Mouse (Mus musculus) heart, postnatal 0 days (tissue): ENCODE data around the gene Gatm. TPM values are rescaled to one million over a fixed set of nuclear protein-coding genes. Genes with fewer than 3 reads are reported as not detected.
A peak's percentile ranks its signal among the peaks of the same experiment; 100 is the strongest.

Experiments
- ATAC-seq: fragments of 200-750 bp; cut with Nextera tagmentation; 2 replicates; pipeline ENCODE4 v1.8.0; 2017; ENCODE audit warnings: low read depth, moderate number of reproducible peaks, moderate library complexity; ENCODE audit not compliant: insufficient read depth
- DNase-seq: peaks from one replicate; pipeline ENCODE4 v3.0.0-alpha.2; 2016; ENCODE audit warnings: low spot score
- H3K27ac ChIP-seq: fragments of 300-500 bp; sonication (generic); 2 replicates; pipeline ENCODE4 v1.5.1; 2014; ENCODE audit warnings: low read depth, mild to moderate bottlenecking
- H3K27me3 ChIP-seq: fragments of 300-500 bp; sonication (generic); 2 replicates; pipeline ENCODE4 v1.6.1; 2014; ENCODE audit warnings: low read length, mixed read lengths; ENCODE audit not compliant: control insufficient read depth, insufficient read depth
- H3K36me3 ChIP-seq: fragments of 300-500 bp; sonication (generic); replicated peaks from 2 replicates; pipeline ENCODE4 v1.6.1; 2014; ENCODE audit warnings: low read length, mixed read lengths; ENCODE audit not compliant: control insufficient read depth, insufficient read depth
- H3K4me1 ChIP-seq: fragments of 300-500 bp; sonication (generic); 2 replicates; pipeline ENCODE4 v1.6.1; 2014; ENCODE audit warnings: antibody characterized with exemption; ENCODE audit not compliant: control insufficient read depth, insufficient read depth
- H3K4me2 ChIP-seq: fragments of 300-500 bp; sonication (generic); 2 replicates; pipeline ENCODE4 v1.6.1; 2014; ENCODE audit warnings: low read depth, mild to moderate bottlenecking, low read length, moderate library complexity
- H3K4me3 ChIP-seq: fragments of 300-500 bp; sonication (generic); 2 replicates; pipeline ENCODE4 v1.5.1; 2014; ENCODE audit warnings: low read depth, low read length
- H3K9ac ChIP-seq: fragments of 300-500 bp; sonication (generic); replicated peaks from 2 replicates; pipeline ENCODE4 v1.6.1; 2014; ENCODE audit warnings: low read depth, low read length, mixed read lengths
- H3K9me3 ChIP-seq: fragments of 300-500 bp; sonication (generic); replicated peaks from 2 replicates; pipeline ENCODE4 v1.6.1; 2016; ENCODE audit warnings: low read length; ENCODE audit not compliant: control insufficient read depth
- CTCF ChIP-seq: IDR thresholded peaks from 2 replicates; pipeline ENCODE4 v1.5.1; 2016; ENCODE audit warnings: antibody characterized with exemption, control low read depth, low read depth
- EP300 ChIP-seq: IDR thresholded peaks from 2 replicates; pipeline ENCODE4 v1.6.1; 2016; ENCODE audit warnings: antibody characterized with exemption, low read depth
- WGBS: fragments of 180-500 bp; shearing (Covaris S2); extraction: QIAGEN DNeasy Blood & Tissue Kit; methylation state at CpG from one replicate; pipeline ENCODE4 v1.1.7; 2014; 5-methylcytosine and 5-hydroxymethylcytosine counted together
- polyA plus RNA-seq: library from polyadenylated mRNA; unstranded; fragments of >200 nt; fragmentation: Nextera tagmentation; extraction: Ambion mirVana; gene quantifications from 2 replicates; pipeline ENCODE4 v1.2.1, GENCODE M21; 2015
- total RNA-seq: library from RNA; depleted of rRNA; stranded (reverse); fragments of >200 nt; gene quantifications from 2 replicates; pipeline ENCODE4 v1.2.3, GENCODE M21; 2014; ENCODE audit warnings: low replicate concordance

Gene Gatm
- total and polyA plus RNA-seq, 2 experiments from 2014 or later = 3.7 to 6.0 TPM

GRCm38 (mm10) chr2:122621337-122622110 lies 10.4 kb upstream of the Gatm start:
- 81% methylated on average over 9 of the region's 9 CpGs for WGBS

GRCm38 (mm10) chr2:122618719-122619118 lies 7.6 kb upstream of the Gatm start:
- DNase-seq (no peak), ATAC-seq (no peak)
- H3K4me1 ChIP-seq = no peaks in the 10 kb centered on the region
- no peaks in the 10 kb centered on the region for H3K27me3 ChIP-seq
- TF ChIP-seq EP300 (no peak), CTCF (no peak)
- no peak overlapping the region for H3K4me2 ChIP-seq
- no peak overlapping the region for H3K27ac ChIP-seq
- WGBS = 29% methylated on average over 4 of the region's 4 CpGs
- no peak overlapping the region for H3K4me3 ChIP-seq
- H3K9ac ChIP-seq = no peak overlapping the region
- H3K9me3 ChIP-seq = no peaks in the 10 kb centered on the region
- no peaks in the 10 kb centered on the region for H3K36me3 ChIP-seq

More at GRCm38 (mm10) chr2:122621337-122622110, 10.4 kb upstream of the Gatm start:
- H3K27ac ChIP-seq = no peak overlapping the region
- H3K4me1 ChIP-seq = no peaks in the 10 kb centered on the region
- TF ChIP-seq EP300 (no peak), CTCF (no peak)
- no peak overlapping the region for H3K4me2 ChIP-seq
- H3K27me3 ChIP-seq = no peaks in the 10 kb centered on the region
- H3K9me3 ChIP-seq = no peaks in the 10 kb centered on the region
- ATAC-seq = no peak
- no peak for DNase-seq
- H3K4me3 ChIP-seq = no peak overlapping the region
- H3K36me3 ChIP-seq = no peaks in the 10 kb centered on the region
- H3K9ac ChIP-seq = no peak overlapping the region

GRCm38 (mm10) chr2:122617792-122618191 lies 6.7 kb upstream of the Gatm start:
- Histone ChIP-seq H3K27ac (no peak overlapping the region), H3K4me3 (no peak overlapping the region), H3K4me1 (no peaks in the 10 kb centered on the region), H3K4me2 (no peak overlapping the region), H3K9ac (no peak overlapping the region), H3K36me3 (no peaks in the 10 kb centered on the region), H3K27me3 (no peaks in the 10 kb centered on the region), H3K9me3 (no peaks in the 10 kb centered on the region)
- no peak for DNase-seq
- WGBS = 74% methylated on average over 6 of the region's 6 CpGs
- TF ChIP-seq CTCF = no peak
- no peak for TF ChIP-seq EP300
- ATAC-seq = no peak

DNA sequence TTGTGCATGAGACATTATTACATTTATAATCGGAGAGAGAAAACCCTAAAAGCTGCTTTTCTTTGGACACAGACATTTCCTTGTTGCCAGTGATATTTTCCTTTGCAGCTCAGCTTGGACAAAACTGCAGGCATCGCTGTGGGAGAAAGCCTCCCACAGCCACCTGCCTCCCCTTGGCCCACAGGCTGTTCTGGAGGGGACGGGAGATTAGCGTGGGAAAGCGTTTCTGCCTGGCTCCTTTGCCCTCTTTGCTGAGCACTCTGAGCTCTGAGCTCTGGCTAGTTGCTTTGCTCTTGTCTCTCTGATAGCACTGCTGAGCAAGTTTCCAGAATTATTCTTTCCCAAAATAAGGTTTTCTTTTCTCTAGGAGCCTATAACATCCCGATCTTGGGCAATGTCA lies 5.1 kb upstream of the Gatm start:
- Histone ChIP-seq H3K4me1 (no peaks in the 10 kb centered on the region), H3K27me3 (no peaks in the 10 kb centered on the region), H3K36me3 (no peaks in the 10 kb centered on the region), H3K4me2 (no peak overlapping the region), H3K27ac (no peak overlapping the region), H3K4me3 (no peak overlapping the region), H3K9ac (no peak overlapping the region), H3K9me3 (no peaks in the 10 kb centered on the region)
- ATAC-seq = no peak
- WGBS = 59% methylated on average over 6 of the region's 6 CpGs
- DNase-seq = no peak
- TF ChIP-seq CTCF (no peak), EP300 (no peak)

DNA sequence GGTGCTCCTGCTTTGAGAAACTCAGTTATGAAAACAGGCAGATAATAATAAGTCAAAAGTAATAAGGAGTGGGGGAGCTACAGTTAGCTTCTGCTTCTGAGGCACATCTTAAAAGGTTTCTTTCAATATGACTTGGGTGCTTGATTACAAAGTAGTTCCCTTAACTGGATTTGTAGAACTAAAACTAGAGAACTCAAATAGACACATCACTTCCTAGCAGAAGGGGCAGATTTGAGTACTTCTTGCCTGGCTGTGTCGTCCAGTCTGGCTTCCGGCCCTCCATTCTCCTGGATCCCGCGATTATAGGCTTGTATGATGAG lies 511 bp upstream of the Gatm start:
- H3K9ac ChIP-seq = no peak overlapping the region
- ATAC-seq (no peak), DNase-seq (no peak)
- 78% methylated on average over 4 of the region's 4 CpGs for WGBS
- peaks cover 5% of the 10 kb centered on the region for H3K27me3 ChIP-seq
- H3K4me1 ChIP-seq = peaks cover 5% of the 10 kb centered on the region; the same call in 1 of the 2 replicates
- peak overlapping the region; percentile 78 for H3K4me2 ChIP-seq
- no peaks in the 10 kb centered on the region for H3K36me3 ChIP-seq
- no peak for TF ChIP-seq EP300
- TF ChIP-seq CTCF = no peak
- H3K27ac ChIP-seq = no peak overlapping the region
- H3K4me3 ChIP-seq = peak overlapping the region; percentile 48
- H3K9me3 ChIP-seq = no peaks in the 10 kb centered on the region

GRCm38 (mm10) chr2:122608820-122609219 lies 2.3 kb downstream of the Gatm start:
- H3K9me3 ChIP-seq = no peaks in the 10 kb centered on the region
- TF ChIP-seq EP300 = no peak
- TF ChIP-seq CTCF = no peak
- H3K27ac ChIP-seq = no peak overlapping the region
- H3K4me3 ChIP-seq = no peak overlapping the region
- no peak for ATAC-seq
- no peak overlapping the region for H3K9ac ChIP-seq
- peaks cover 5% of the 10 kb centered on the region for H3K27me3 ChIP-seq
- DNase-seq = no peak
- no peaks in the 10 kb centered on the region for H3K36me3 ChIP-seq
- 55% methylated on average over 9 of the region's 9 CpGs for WGBS
- no peak overlapping the region for H3K4me2 ChIP-seq
- H3K4me1 ChIP-seq = peaks cover 5% of the 10 kb centered on the region; the same call in 1 of the 2 replicates
